Mouse (Mus musculus) intestine, embryonic 16.5 days (tissue): ENCODE data around the gene Pwp2. TPM values are rescaled to one million over a fixed set of nuclear protein-coding genes. Genes with fewer than 3 reads are reported as not detected.
A peak's percentile ranks its signal among the peaks of the same experiment; 100 is the strongest.

Experiments used
- ATAC-seq: fragments of 200-750 bp; cut with Nextera tagmentation; 2 replicates; pipeline ENCODE4 v1.8.0; 2017; ENCODE audit warnings: moderate TSS enrichment, moderate library complexity
- H3K27ac ChIP-seq: fragments of 300-500 bp; sonication (generic); 2 replicates; pipeline ENCODE4 v1.5.1; 2014; ENCODE audit warnings: mild to moderate bottlenecking, low read length
- H3K27me3 ChIP-seq: fragments of 300-500 bp; sonication (generic); replicated peaks from 2 replicates; pipeline ENCODE4 v1.6.1; 2014; ENCODE audit warnings: low read length, control low read depth, mixed read lengths; ENCODE audit not compliant: control insufficient read depth, insufficient read depth
- H3K36me3 ChIP-seq: fragments of 300-500 bp; sonication (generic); 2 replicates; pipeline ENCODE4 v1.6.1; 2014; ENCODE audit warnings: low read length, control low read depth; ENCODE audit not compliant: control insufficient read depth, insufficient read depth
- H3K4me1 ChIP-seq: fragments of 300-500 bp; sonication (generic); 2 replicates; pipeline ENCODE4 v1.6.1; 2014; ENCODE audit warnings: low read length, control low read depth, mixed read lengths; ENCODE audit not compliant: control insufficient read depth, insufficient read depth
- H3K4me2 ChIP-seq: fragments of 300-500 bp; sonication (generic); 2 replicates; pipeline ENCODE4 v1.6.1; 2014; ENCODE audit warnings: low read depth, low read length, control low read depth
- H3K4me3 ChIP-seq: fragments of 300-500 bp; sonication (generic); 2 replicates; pipeline ENCODE4 v1.5.1; 2014; ENCODE audit warnings: mild to moderate bottlenecking, low read length
- H3K9ac ChIP-seq: fragments of 300-500 bp; sonication (generic); 2 replicates; pipeline ENCODE4 v1.6.1; 2014; ENCODE audit warnings: low read depth, low read length
- H3K9me3 ChIP-seq: fragments of 300-500 bp; sonication (generic); 2 replicates; pipeline ENCODE4 v1.6.1; 2016; ENCODE audit warnings: low read length, control low read depth; ENCODE audit not compliant: control insufficient read depth
- WGBS: fragments of 180-500 bp; shearing (Covaris S2); extraction: QIAGEN DNeasy Blood & Tissue Kit; methylation state at CpG from one replicate; pipeline ENCODE4 v1.1.7; 2014; 5-methylcytosine and 5-hydroxymethylcytosine counted together
- polyA plus RNA-seq: library from polyadenylated mRNA; unstranded; fragments of >200 nt; fragmentation: Nextera tagmentation; extraction: Ambion mirVana; gene quantifications from 2 replicates; pipeline ENCODE4 v1.2.1, GENCODE M21; 2015

Gene Pwp2
- polyA plus RNA-seq, 1 experiment from 2014 or later: 15.5 TPM

GRCm38 (mm10) chr10:78138812-78139523 is 46.0 kb downstream of the Pwp2 start:
- ATAC-seq: peak; percentile 44; the same call in 1 of the 2 replicates
- Histone ChIP-seq H3K36me3 (no peaks in the 10 kb centered on the region), H3K9me3 (no peaks in the 10 kb centered on the region), H3K9ac (peak overlapping the region; percentile 52), H3K27ac (peak overlapping the region; percentile 85), H3K4me1 (peaks cover 34% of the 10 kb centered on the region), H3K27me3 (no peaks in the 10 kb centered on the region), H3K4me3 (no peak overlapping the region), H3K4me2 (peak overlapping the region; percentile 34; the same call in 1 of the 2 replicates)
- WGBS: 23% methylated on average over 14 of the region's 14 CpGs

- WGBS: 90% methylated on average over 3 of the region's 3 CpGs
- no peak overlapping the region for H3K4me3 ChIP-seq
- no peak overlapping the region for H3K4me2 ChIP-seq
- no peaks in the 10 kb centered on the region for H3K36me3 ChIP-seq
- no peaks in the 10 kb centered on the region for H3K9me3 ChIP-seq
- no peak for ATAC-seq
- H3K9ac ChIP-seq: no peak overlapping the region
- no peak overlapping the region for H3K27ac ChIP-seq
- H3K4me1 ChIP-seq: peaks cover 34% of the 10 kb centered on the region
- H3K27me3 ChIP-seq: no peaks in the 10 kb centered on the region
Observed at GRCm38 (mm10) chr10:78137191-78137590, 47.8 kb downstream of the Pwp2 start.

GRCm38 (mm10) chr10:78135947-78136346 is 49.0 kb downstream of the Pwp2 start:
- no peak overlapping the region for H3K9ac ChIP-seq
- H3K4me3 ChIP-seq: no peak overlapping the region
- H3K27me3 ChIP-seq: no peaks in the 10 kb centered on the region
- H3K36me3 ChIP-seq: no peaks in the 10 kb centered on the region
- peak overlapping the region; percentile 80 for H3K27ac ChIP-seq
- ATAC-seq: peak; percentile 0; the same call in 1 of the 2 replicates
- WGBS: 73% methylated on average over 5 of the region's 5 CpGs
- H3K4me2 ChIP-seq: no peak overlapping the region
- H3K9me3 ChIP-seq: no peaks in the 10 kb centered on the region
- peaks cover 34% of the 10 kb centered on the region for H3K4me1 ChIP-seq

GRCm38 (mm10) chr10:78134975-78135798 is 49.8 kb downstream of the Pwp2 start:
- Histone ChIP-seq H3K27ac (peak overlapping the region; percentile 80), H3K4me2 (peak overlapping the region; percentile 39), H3K27me3 (no peaks in the 10 kb centered on the region), H3K36me3 (no peaks in the 10 kb centered on the region), H3K4me3 (no peak overlapping the region), H3K4me1 (peaks cover 34% of the 10 kb centered on the region), H3K9ac (peak overlapping the region; percentile 52; the same call in 1 of the 2 replicates), H3K9me3 (no peaks in the 10 kb centered on the region)
- peak; percentile 86 for ATAC-seq
- 5% methylated on average over 14 of the region's 14 CpGs for WGBS

GRCm38 (mm10) chr10:78134400-78134799 is 50.5 kb downstream of the Pwp2 start:
- Histone ChIP-seq H3K4me2 (no peak overlapping the region), H3K27ac (peak overlapping the region; percentile 80; the same call in 1 of the 2 replicates), H3K9me3 (no peaks in the 10 kb centered on the region), H3K9ac (peak overlapping the region; percentile 23; the same call in 1 of the 2 replicates), H3K27me3 (no peaks in the 10 kb centered on the region), H3K36me3 (no peaks in the 10 kb centered on the region), H3K4me3 (no peak overlapping the region), H3K4me1 (peaks cover 30% of the 10 kb centered on the region)
- no peak; the same call in 1 of the 2 replicates for ATAC-seq
- WGBS: 58% methylated on average over 4 of the region's 4 CpGs

GRCm38 (mm10) chr10:78129998-78130397 is 55.0 kb downstream of the Pwp2 start:
- H3K4me1 ChIP-seq: peaks cover 8% of the 10 kb centered on the region
- no peaks in the 10 kb centered on the region for H3K27me3 ChIP-seq
- no peak for ATAC-seq
- H3K36me3 ChIP-seq: no peaks in the 10 kb centered on the region
- 78% methylated on average over 4 of the region's 4 CpGs for WGBS
- H3K9ac ChIP-seq: no peak overlapping the region
- no peaks in the 10 kb centered on the region for H3K9me3 ChIP-seq
- H3K4me3 ChIP-seq: no peak overlapping the region
- no peak overlapping the region for H3K27ac ChIP-seq
- no peak overlapping the region for H3K4me2 ChIP-seq

GRCm38 (mm10) chr10:78129423-78129822 is 55.5 kb downstream of the Pwp2 start:
- Histone ChIP-seq H3K36me3 (no peaks in the 10 kb centered on the region), H3K27ac (no peak overlapping the region), H3K4me3 (no peak overlapping the region), H3K4me1 (peaks cover 2% of the 10 kb centered on the region), H3K9ac (no peak overlapping the region), H3K4me2 (no peak overlapping the region), H3K27me3 (no peaks in the 10 kb centered on the region), H3K9me3 (no peaks in the 10 kb centered on the region)
- 52% methylated on average over 11 of the region's 11 CpGs for WGBS
- no peak for ATAC-seq

- Histone ChIP-seq H3K27ac (no peak overlapping the region), H3K4me2 (no peak overlapping the region), H3K36me3 (no peaks in the 10 kb centered on the region), H3K4me1 (no peaks in the 10 kb centered on the region), H3K9me3 (no peaks in the 10 kb centered on the region), H3K4me3 (no peak overlapping the region), H3K27me3 (no peaks in the 10 kb centered on the region), H3K9ac (no peak overlapping the region)
- WGBS: 91% methylated on average over 2 of the region's 2 CpGs
- ATAC-seq: no peak
Observed at GRCm38 (mm10) chr10:78128647-78129046, 56.3 kb downstream of the Pwp2 start.

- no peak overlapping the region for H3K4me3 ChIP-seq
- no peaks in the 10 kb centered on the region for H3K4me1 ChIP-seq
- no peak overlapping the region for H3K4me2 ChIP-seq
- H3K36me3 ChIP-seq: no peaks in the 10 kb centered on the region
- no peak overlapping the region for H3K27ac ChIP-seq
- no peak overlapping the region for H3K9ac ChIP-seq
- H3K9me3 ChIP-seq: no peaks in the 10 kb centered on the region
- 0 out of 2 replicates have a peak, but pooled peaks have one; percentile 23 for ATAC-seq
- 20% methylated on average over 1 of the region's 1 CpGs for WGBS
- no peaks in the 10 kb centered on the region for H3K27me3 ChIP-seq
Observed at GRCm38 (mm10) chr10:78127931-78128330, 57.0 kb downstream of the Pwp2 start.
